Mouse (Mus musculus) neural tube, embryonic 11.5 days (tissue): ENCODE results near the gene Sema3b. TPM values are rescaled to one million over a fixed set of nuclear protein-coding genes. Genes with fewer than 3 reads are reported as not detected.

Experiments
- ATAC-seq: fragments of 200-750 bp; cut with Nextera tagmentation; 2 replicates; pipeline ENCODE4 v1.8.0; 2017; ENCODE audit warnings: moderate number of reproducible peaks, mild to moderate bottlenecking, moderate TSS enrichment, moderate library complexity; ENCODE audit not compliant: insufficient read depth, low FRiP score, low TSS enrichment
- DNase-seq: peaks from one replicate; pipeline ENCODE4 v3.0.0-alpha.2; 2015; ENCODE audit warnings: low spot score
- H3K27ac ChIP-seq: fragments of 300-500 bp; sonication (generic); 2 replicates; pipeline ENCODE4 v1.5.1; 2014; ENCODE audit warnings: low read depth, mild to moderate bottlenecking, low read length
- H3K27me3 ChIP-seq: fragments of 300-500 bp; sonication (generic); 2 replicates; pipeline ENCODE4 v1.6.1; 2014; ENCODE audit warnings: mild to moderate bottlenecking, low read length, mixed read lengths; ENCODE audit not compliant: control insufficient read depth, insufficient read depth
- H3K36me3 ChIP-seq: fragments of 300-500 bp; sonication (generic); 2 replicates; pipeline ENCODE4 v1.6.1; 2014; ENCODE audit warnings: mild to moderate bottlenecking, low read length, moderate library complexity, mixed read lengths; ENCODE audit not compliant: control insufficient read depth, insufficient read depth
- H3K4me1 ChIP-seq: fragments of 300-500 bp; sonication (generic); 2 replicates; pipeline ENCODE4 v1.6.1; 2014; ENCODE audit warnings: low read length, mixed read lengths; ENCODE audit not compliant: control insufficient read depth, insufficient read depth
- H3K4me2 ChIP-seq: fragments of 300-500 bp; sonication (generic); 2 replicates; pipeline ENCODE4 v1.6.1; 2014; ENCODE audit warnings: low read depth, mild to moderate bottlenecking, moderate library complexity
- H3K4me3 ChIP-seq: fragments of 300-500 bp; sonication (generic); 2 replicates; pipeline ENCODE4 v1.5.1; 2014; ENCODE audit warnings: low read depth, low read length
- H3K9ac ChIP-seq: fragments of 300-500 bp; sonication (generic); 2 replicates; pipeline ENCODE4 v1.6.1; 2014; ENCODE audit warnings: mild to moderate bottlenecking, low read length
- H3K9me3 ChIP-seq: fragments of 300-500 bp; sonication (generic); 2 replicates; pipeline ENCODE4 v1.6.1; 2016; ENCODE audit warnings: low read length; ENCODE audit not compliant: control insufficient read depth
- WGBS: fragments of 180-500 bp; shearing (Covaris S2); extraction: QIAGEN DNeasy Blood & Tissue Kit; methylation state at CpG from one replicate; pipeline ENCODE4 v1.1.7; 2014; 5-methylcytosine and 5-hydroxymethylcytosine counted together
- polyA plus RNA-seq: library from polyadenylated mRNA; unstranded; fragments of >200 nt; fragmentation: Nextera tagmentation; extraction: Ambion mirVana; gene quantifications from 2 replicates; pipeline ENCODE4 v1.2.1, GENCODE M21; 2014

Sema3b gene
- polyA plus RNA-seq, 1 experiment from 2014 or later, result 2.6 TPM

GRCm38 (mm10) chr9:107629411-107629730, 20.3 kb upstream of the Sema3b start:
- no peak for ATAC-seq
- Histone ChIP-seq H3K9me3 (no peaks in the 10 kb centered on the region), H3K27ac (peak overlapping the region; percentile 98), H3K4me2 (peak overlapping the region; percentile 54), H3K4me3 (no peak overlapping the region), H3K4me1 (peaks cover 73% of the 10 kb centered on the region), H3K9ac (peak overlapping the region; percentile 65), H3K36me3 (no peaks in the 10 kb centered on the region; the same call in 1 of the 2 replicates), H3K27me3 (no peaks in the 10 kb centered on the region)
- DNase-seq, result no peak
- 33% methylated on average over 4 of the region's 4 CpGs for WGBS

- H3K27me3 ChIP-seq, result no peaks in the 10 kb centered on the region
- H3K4me1 ChIP-seq, result peaks cover 73% of the 10 kb centered on the region
- 37% methylated on average over 14 of the region's 15 CpGs for WGBS
- H3K4me2 ChIP-seq, result peak overlapping the region; percentile 54
- H3K9ac ChIP-seq, result peak overlapping the region; percentile 65
- H3K9me3 ChIP-seq, result no peaks in the 10 kb centered on the region
- no peak overlapping the region for H3K4me3 ChIP-seq
- ATAC-seq, result no peak
- no peaks in the 10 kb centered on the region; the same call in 1 of the 2 replicates for H3K36me3 ChIP-seq
- no peak for DNase-seq
- peak overlapping the region; percentile 98 for H3K27ac ChIP-seq
These were observed 19.8 kb upstream of the Sema3b start for GRCm38 (mm10) chr9:107628721-107629410.

- no peak overlapping the region for H3K4me3 ChIP-seq
- peak overlapping the region; percentile 98 for H3K27ac ChIP-seq
- peak overlapping the region; percentile 27 for H3K4me2 ChIP-seq
- H3K4me1 ChIP-seq, result peaks cover 66% of the 10 kb centered on the region
- no peaks in the 10 kb centered on the region; the same call in 1 of the 2 replicates for H3K36me3 ChIP-seq
- H3K27me3 ChIP-seq, result no peaks in the 10 kb centered on the region
- H3K9ac ChIP-seq, result peak overlapping the region; percentile 67
- WGBS, result 37% methylated on average over 20 of the region's 20 CpGs
- no peak for DNase-seq
- no peak for ATAC-seq
- no peaks in the 10 kb centered on the region for H3K9me3 ChIP-seq
These were observed 18.6 kb upstream of the Sema3b start for GRCm38 (mm10) chr9:107627387-107628255.

DNA sequence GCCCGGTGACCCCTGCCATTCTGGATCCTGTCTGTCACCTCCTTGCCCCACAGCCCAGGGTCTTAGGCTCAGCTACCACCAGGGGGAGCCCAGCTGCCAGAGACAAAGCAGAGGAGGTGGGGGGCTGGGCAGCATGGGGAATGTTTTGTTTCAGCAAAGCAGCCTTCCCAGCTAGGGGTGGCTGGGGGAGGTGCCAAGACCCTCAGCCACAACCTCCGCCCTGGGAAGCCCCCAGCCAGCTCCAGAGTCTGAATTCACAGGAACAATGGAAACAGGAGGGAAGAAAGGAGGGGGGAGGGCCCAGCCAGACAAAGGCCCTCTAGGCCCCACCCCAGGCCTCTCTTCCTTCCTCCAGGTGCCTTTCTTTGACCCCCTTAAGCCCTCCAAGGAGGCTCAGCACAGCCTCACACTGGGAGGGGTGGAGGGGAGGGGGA, 17.8 kb upstream of the Sema3b start:
- Histone ChIP-seq H3K27ac (peak overlapping the region; percentile 98), H3K36me3 (peaks cover 4% of the 10 kb centered on the region), H3K4me1 (peaks cover 58% of the 10 kb centered on the region), H3K4me2 (peak overlapping the region; percentile 27), H3K27me3 (no peaks in the 10 kb centered on the region), H3K9me3 (no peaks in the 10 kb centered on the region), H3K9ac (peak overlapping the region; percentile 67), H3K4me3 (no peak overlapping the region)
- WGBS, result 4% methylated on average over 2 of the region's 2 CpGs
- peak; percentile 95 for DNase-seq
- peak; percentile 60 for ATAC-seq

GRCm38 (mm10) chr9:107626158-107626843, 17.3 kb upstream of the Sema3b start:
- peak overlapping the region; percentile 67 for H3K9ac ChIP-seq
- ATAC-seq, result peak; percentile 29; the same call in 1 of the 2 replicates
- H3K27ac ChIP-seq, result peak overlapping the region; percentile 98
- 41% methylated on average over 15 of the region's 15 CpGs for WGBS
- no peak overlapping the region for H3K4me3 ChIP-seq
- peaks cover 4% of the 10 kb centered on the region for H3K36me3 ChIP-seq
- no peak for DNase-seq
- H3K4me1 ChIP-seq, result peaks cover 53% of the 10 kb centered on the region
- peak overlapping the region; percentile 27 for H3K4me2 ChIP-seq
- H3K9me3 ChIP-seq, result no peaks in the 10 kb centered on the region
- H3K27me3 ChIP-seq, result no peaks in the 10 kb centered on the region

DNA sequence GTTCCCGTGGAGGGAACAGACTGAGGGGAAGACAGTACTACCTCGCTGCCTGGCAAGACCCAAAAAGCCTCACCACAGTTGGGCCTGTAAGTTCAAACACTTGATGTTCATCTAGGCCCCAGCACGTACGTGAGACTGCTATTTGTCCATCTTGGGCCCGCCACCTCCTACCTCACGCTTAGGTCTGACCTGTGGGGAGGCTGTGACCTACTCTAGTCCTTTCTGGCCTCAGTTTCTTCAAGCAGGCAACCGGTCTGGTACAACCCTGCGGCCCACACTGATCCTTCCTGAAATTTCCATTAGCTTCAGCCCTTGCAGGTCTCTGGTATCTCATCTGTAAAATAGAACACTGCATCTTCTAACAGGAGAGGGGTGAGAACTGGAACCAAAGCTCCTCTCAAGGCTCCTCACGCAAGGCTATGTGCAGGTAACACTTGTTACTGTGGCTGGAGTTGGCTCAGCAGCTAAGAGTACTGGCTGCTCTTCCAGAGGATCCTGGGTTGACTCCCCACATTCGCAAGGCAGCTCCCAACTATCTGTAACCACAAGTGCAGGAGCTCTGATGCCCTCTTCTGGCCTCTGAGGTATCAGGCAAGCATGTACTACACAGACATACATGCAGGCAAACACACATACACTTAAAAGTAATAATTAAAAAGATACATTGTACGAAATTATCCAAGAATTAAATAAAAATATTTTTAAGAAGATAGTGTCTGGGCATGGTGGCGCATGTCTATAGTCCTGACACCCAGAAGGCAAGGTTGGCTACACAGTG, 16.5 kb upstream of the Sema3b start:
- 92% methylated on average over 12 of the region's 12 CpGs for WGBS
- DNase-seq, result no peak
- H3K4me2 ChIP-seq, result no peak overlapping the region
- no peak overlapping the region for H3K4me3 ChIP-seq
- peaks cover 46% of the 10 kb centered on the region for H3K4me1 ChIP-seq
- H3K27ac ChIP-seq, result peak overlapping the region; percentile 98; the same call in 1 of the 2 replicates
- no peaks in the 10 kb centered on the region for H3K27me3 ChIP-seq
- H3K9me3 ChIP-seq, result no peaks in the 10 kb centered on the region
- ATAC-seq, result no peak
- no peak overlapping the region for H3K9ac ChIP-seq
- H3K36me3 ChIP-seq, result peaks cover 4% of the 10 kb centered on the region

- no peaks in the 10 kb centered on the region for H3K27me3 ChIP-seq
- no peak overlapping the region for H3K4me3 ChIP-seq
- no peak overlapping the region for H3K27ac ChIP-seq
- H3K9me3 ChIP-seq, result no peaks in the 10 kb centered on the region
- no peak overlapping the region for H3K4me2 ChIP-seq
- peaks cover 40% of the 10 kb centered on the region for H3K4me1 ChIP-seq
- DNase-seq (no peak), ATAC-seq (no peak)
- 84% methylated on average over 3 of the region's 3 CpGs for WGBS
- peaks cover 4% of the 10 kb centered on the region for H3K36me3 ChIP-seq
- no peak overlapping the region for H3K9ac ChIP-seq
These were observed 15.9 kb upstream of the Sema3b start for GRCm38 (mm10) chr9:107624951-107625350.

GRCm38 (mm10) chr9:107624539-107624938, 15.5 kb upstream of the Sema3b start:
- Histone ChIP-seq H3K36me3 (peaks cover 7% of the 10 kb centered on the region), H3K4me1 (peaks cover 36% of the 10 kb centered on the region), H3K27ac (no peak overlapping the region), H3K9ac (no peak overlapping the region), H3K9me3 (no peaks in the 10 kb centered on the region), H3K4me3 (no peak overlapping the region), H3K27me3 (no peaks in the 10 kb centered on the region), H3K4me2 (no peak overlapping the region)
- DNase-seq (no peak), ATAC-seq (no peak)
- 74% methylated on average over 5 of the region's 5 CpGs for WGBS
